26 mouse cellular contexts compared by ENCODE assay signal in genomic region chr17:24800524-24800923, GRCm38 (mm10). TPM values are rescaled to one million over a fixed set of nuclear protein-coding genes. Genes with fewer than 3 reads are reported as not detected.
"Had no signal": no experiment of that assay in that cellular context is flagged by ENCODE, and none has a peak within 500 bp of the region (broad histone marks: within the 10 kb centered on the region; RNA-seq: fewer than 3 reads in every experiment).

No protein-coding gene starts in this region.

- H3K36me3 ChIP-seq: liver, embryonic 12.5 days; midbrain, embryonic 12.5 days; midbrain, embryonic 15.5 days; neural tube, embryonic 13.5 days had no signal

- H3K9me3 ChIP-seq: liver, embryonic 12.5 days; midbrain, embryonic 12.5 days; midbrain, embryonic 15.5 days; neural tube, embryonic 13.5 days had no signal

- H3K9ac ChIP-seq: liver, embryonic 12.5 days; lung, embryonic 14.5 days; midbrain, embryonic 12.5 days; midbrain, embryonic 15.5 days; neural tube, embryonic 13.5 days had no signal

- H3K27ac ChIP-seq: layer of hippocampus, adult 2 months; liver, embryonic 12.5 days; macrophage; midbrain, embryonic 12.5 days; midbrain, embryonic 15.5 days; neural tube, embryonic 13.5 days had no signal

- DNase-seq: kidney, adult 18-20 months; kidney, adult 9 months; kidney, postnatal 25 days; layer of hippocampus, adult 9-11 months; lung, embryonic 14.5 days; thymus, adult 2 months; thymus, postnatal 25 days had no signal

- H3K4me3 ChIP-seq: layer of hippocampus, adult 2 months; liver, embryonic 12.5 days; midbrain, embryonic 12.5 days; midbrain, embryonic 15.5 days; myocyte; neural tube, embryonic 13.5 days had no signal

- ATAC-seq: liver, embryonic 12.5 days; lung, postnatal 0 days; midbrain, embryonic 15.5 days had no signal

- H3K4me2 ChIP-seq: liver, embryonic 12.5 days; lung, embryonic 14.5 days; midbrain, embryonic 12.5 days; midbrain, embryonic 15.5 days; neural tube, embryonic 13.5 days had no signal

RNA-seq across cellular contexts. Expression of gene Meiob, which starts 3.6 kb away (rescaled TPM):
- total RNA-seq: layer of hippocampus, adult 2 months; layer of hippocampus, postnatal 25 days; left cerebral cortex, adult 18-20 months; left cerebral cortex, postnatal 10 days; left cerebral cortex, postnatal 36 days; monocyte, adult 5-6 weeks; neutrophil, adult 5-6 weeks had no signal
- polyA plus RNA-seq: limb, embryonic 11.5 days; limb, embryonic 14.5 days; lung, embryonic 14.5 days; lung, postnatal 0 days; macrophage; midbrain, embryonic 12.5 days; midbrain, embryonic 15.5 days; myocyte; neural tube, embryonic 13.5 days; small intestine, adult 2 months; spleen, adult 2 months; thymus, adult 2 months had no signal

RNA-seq across cellular contexts. Expression of gene Hs3st6, which starts 47.7 kb away (rescaled TPM):
- total RNA-seq: layer of hippocampus, adult 2 months; megakaryocyte, adult 5-6 weeks; monocyte, adult 5-6 weeks had no signal
- polyA plus RNA-seq: liver, embryonic 12.5 days; macrophage; myocyte had no signal
